Mouse (Mus musculus): ENCODE results near the gene Zfp53. TPM values are rescaled to one million over a fixed set of nuclear protein-coding genes. Genes with fewer than 3 reads are reported as not detected.
A peak's percentile ranks its signal among the peaks of the same experiment; 100 is the strongest.

Zfp53 gene
- polyA plus RNA-seq, 1 experiment from 2014 or later: 10.9 TPM

DNA sequence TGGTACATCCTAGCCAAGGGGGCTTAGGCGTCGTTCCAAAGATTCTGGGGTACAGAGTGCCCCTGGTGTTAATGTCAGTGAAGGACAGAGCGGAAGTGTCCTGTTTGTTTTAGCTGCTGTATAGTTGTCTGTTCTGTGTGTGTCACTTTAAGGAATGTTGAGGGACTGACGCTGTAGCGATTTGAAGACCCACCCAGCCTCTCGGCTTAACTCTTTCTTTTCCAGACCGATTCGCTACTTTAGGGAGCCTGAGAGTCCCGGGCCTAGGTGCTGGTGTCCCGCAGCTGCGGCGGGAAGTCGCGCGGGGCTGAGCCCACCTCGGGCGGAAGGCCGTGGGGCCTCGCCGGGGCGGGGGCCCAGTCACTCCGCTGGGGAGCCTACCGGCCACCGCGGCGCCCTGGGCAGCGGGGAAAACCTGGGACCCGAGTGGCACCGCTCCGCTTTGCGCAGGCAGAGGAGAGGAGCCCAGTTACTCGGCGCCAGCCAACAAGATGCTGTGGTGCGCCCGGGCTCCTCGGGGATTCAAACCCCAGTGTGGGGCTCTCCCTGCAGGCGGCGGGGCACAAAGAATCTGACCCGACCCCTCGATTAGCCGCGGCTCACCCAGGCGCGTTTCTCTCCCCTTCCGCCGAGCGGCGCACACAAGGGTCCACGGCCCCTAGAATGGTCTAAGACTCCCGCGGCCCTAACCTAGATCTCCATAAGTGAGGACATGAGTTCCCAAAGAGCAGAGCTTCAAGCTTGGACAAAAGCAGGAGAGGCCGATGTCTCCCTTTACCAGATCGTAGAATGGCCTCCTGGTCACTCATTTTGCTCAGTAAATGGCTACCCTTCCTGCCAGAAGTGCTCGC, 43.5 kb downstream of the Zfp53 start:
- peak overlapping the region; percentile 82 for H3K4me3 ChIP-seq
- WGBS: under 1% methylated on average over 53 of the region's 54 CpGs
- H3K27ac ChIP-seq (replicated peaks): peak overlapping the region; percentile 90
- H3K36me3 ChIP-seq: no peaks in the 10 kb centered on the region
- H3K9ac ChIP-seq (replicated peaks): peak overlapping the region; percentile 92
- H3K27me3 ChIP-seq: no peaks in the 10 kb centered on the region
- peak overlapping the region; percentile 77 for H3K4me2 ChIP-seq (replicated peaks)
- peak; percentile 85 for ATAC-seq (replicated peaks)
- no peaks in the 10 kb centered on the region for H3K9me3 ChIP-seq
- peaks cover 23% of the 10 kb centered on the region for H3K4me1 ChIP-seq

DNA sequence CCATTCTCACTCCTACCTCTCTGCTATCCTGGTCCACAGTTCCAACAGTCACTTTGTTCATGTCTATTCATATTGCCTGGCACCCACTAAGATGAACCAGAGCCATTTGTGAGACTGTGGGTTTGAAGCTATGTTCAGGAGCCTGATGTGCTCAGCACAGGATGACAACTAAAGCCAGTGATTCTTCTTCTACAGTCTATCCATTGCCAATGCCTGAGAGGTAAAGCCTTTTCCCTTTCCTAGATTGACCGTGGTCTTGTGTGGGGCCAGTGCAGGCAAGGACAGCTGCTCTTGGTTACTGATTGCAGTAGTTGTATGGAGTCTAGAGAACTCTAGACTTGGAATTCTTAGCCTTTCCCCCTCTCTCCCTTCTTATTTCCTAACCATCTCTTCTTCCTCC, 45.2 kb downstream of the Zfp53 start:
- H3K27me3 ChIP-seq: no peaks in the 10 kb centered on the region
- no peaks in the 10 kb centered on the region for H3K36me3 ChIP-seq
- H3K27ac ChIP-seq (replicated peaks): no peak overlapping the region
- H3K4me1 ChIP-seq: peaks cover 23% of the 10 kb centered on the region
- no peak overlapping the region for H3K4me2 ChIP-seq (replicated peaks)
- no peak overlapping the region for H3K9ac ChIP-seq (replicated peaks)
- H3K9me3 ChIP-seq: no peaks in the 10 kb centered on the region
- ATAC-seq (replicated peaks): no peak
- no peak overlapping the region for H3K4me3 ChIP-seq
- 84% methylated on average over 1 of the region's 1 CpGs for WGBS

- H3K27ac ChIP-seq (replicated peaks): no peak overlapping the region
- no peak overlapping the region for H3K4me2 ChIP-seq (replicated peaks)
These were observed 45.8 kb downstream of the Zfp53 start for GRCm38 (mm10) chr17:21534460-21535095.

DNA sequence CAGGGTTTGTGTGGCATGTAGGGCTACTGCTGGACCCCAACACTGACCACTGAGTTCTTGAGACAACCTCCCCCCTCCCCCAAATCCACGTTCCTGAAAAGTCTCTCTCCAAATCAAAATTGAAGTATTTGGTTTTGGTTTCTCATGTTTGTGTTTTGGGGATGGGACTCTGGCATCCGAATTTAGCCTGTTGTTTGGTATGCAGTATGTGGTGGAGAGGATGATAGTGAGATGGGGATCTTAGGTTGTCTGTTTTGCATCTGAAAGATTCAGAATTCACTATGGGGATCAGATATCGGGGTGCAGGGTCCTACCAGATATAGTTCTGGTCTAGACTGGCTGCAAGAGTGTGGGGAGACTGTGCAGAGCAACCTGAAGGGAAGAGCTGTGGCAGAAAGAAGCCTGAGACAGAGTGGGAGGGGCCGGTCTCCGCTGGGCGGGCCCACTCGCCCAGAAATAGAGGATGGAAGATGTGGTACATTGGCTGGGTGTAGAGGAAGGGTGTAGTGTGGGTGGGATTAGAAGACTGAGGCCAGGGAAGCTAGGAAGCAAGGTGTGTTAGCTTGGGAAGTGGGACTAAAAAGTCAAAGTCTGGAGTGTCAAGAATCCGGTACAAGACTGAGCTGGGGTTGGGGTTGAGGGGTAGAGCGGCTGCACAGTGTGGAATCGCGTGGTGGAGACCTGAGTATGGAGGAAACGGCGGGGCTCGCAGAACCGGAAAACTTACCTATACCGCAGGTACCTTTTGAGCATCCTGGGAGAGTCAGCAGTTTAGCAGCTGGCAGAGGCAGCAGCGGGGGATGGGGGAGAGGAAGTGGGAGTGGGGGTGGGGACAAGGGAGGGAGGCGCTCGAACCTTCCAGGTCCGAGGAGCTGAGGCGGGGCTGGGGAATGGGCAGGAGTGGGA, 46.6 kb downstream of the Zfp53 start, which contains the start of gene Zfp52:
Gene Zfp52 (plus strand): TSS at position 444 of the 906 bp plus-strand sequence.
- Histone ChIP-seq H3K27me3 (no peaks in the 10 kb centered on the region), H3K9ac (replicated peaks) (peak within 1 kb of the TSS; percentile 54), H3K4me1 (peaks cover 23% of the 10 kb centered on the region), H3K4me2 (replicated peaks) (peak within 1 kb of the TSS; percentile 76), H3K9me3 (no peaks in the 10 kb centered on the region), H3K27ac (replicated peaks) (no peak within 1 kb of the TSS), H3K36me3 (no peaks in the 10 kb centered on the region), H3K4me3 (peak within 1 kb of the TSS; percentile 46)
- WGBS: 3% methylated on average over 21 of the region's 21 CpGs
- ATAC-seq (replicated peaks): peak; percentile 60

More at GRCm38 (mm10) chr17:21534460-21535095, 45.8 kb downstream of the Zfp53 start:
- no peak overlapping the region for H3K9ac ChIP-seq (replicated peaks)
- H3K4me3 ChIP-seq: no peak overlapping the region
- H3K4me1 ChIP-seq: peaks cover 23% of the 10 kb centered on the region
- WGBS: 23% methylated on average over 4 of the region's 4 CpGs
- no peaks in the 10 kb centered on the region for H3K27me3 ChIP-seq
- no peaks in the 10 kb centered on the region for H3K36me3 ChIP-seq
- peak; percentile 20 for ATAC-seq (replicated peaks)
- no peaks in the 10 kb centered on the region for H3K9me3 ChIP-seq

- Histone ChIP-seq H3K27ac (replicated peaks) (no peak overlapping the region), H3K36me3 (no peaks in the 10 kb centered on the region), H3K4me3 (peak overlapping the region; percentile 46), H3K27me3 (no peaks in the 10 kb centered on the region), H3K4me2 (replicated peaks) (peak overlapping the region; percentile 76), H3K4me1 (peaks cover 23% of the 10 kb centered on the region), H3K9ac (replicated peaks) (peak overlapping the region; percentile 54; the same call in 1 of the 2 replicates), H3K9me3 (no peaks in the 10 kb centered on the region)
- ATAC-seq (replicated peaks): no peak
- 44% methylated on average over 7 of the region's 7 CpGs for WGBS
These were observed 47.3 kb downstream of the Zfp53 start for GRCm38 (mm10) chr17:21536096-21536495.

- Histone ChIP-seq H3K4me2 (replicated peaks) (no peak overlapping the region), H3K27ac (replicated peaks) (no peak overlapping the region), H3K4me1 (peaks cover 20% of the 10 kb centered on the region), H3K27me3 (no peaks in the 10 kb centered on the region), H3K4me3 (no peak overlapping the region), H3K9me3 (no peaks in the 10 kb centered on the region), H3K36me3 (no peaks in the 10 kb centered on the region), H3K9ac (replicated peaks) (no peak overlapping the region)
- no peak for ATAC-seq (replicated peaks)
- WGBS: 81% methylated on average over 2 of the region's 2 CpGs
These were observed 47.9 kb downstream of the Zfp53 start for GRCm38 (mm10) chr17:21536676-21537075.

GRCm38 (mm10) chr17:21557831-21558230, 69.0 kb downstream of the Zfp53 start:
- Histone ChIP-seq H3K27ac (replicated peaks) (no peak overlapping the region), H3K27me3 (no peaks in the 10 kb centered on the region), H3K9me3 (no peaks in the 10 kb centered on the region), H3K4me2 (replicated peaks) (no peak overlapping the region), H3K4me3 (no peak overlapping the region), H3K4me1 (no peaks in the 10 kb centered on the region), H3K36me3 (peaks cover 6% of the 10 kb centered on the region; the same call in 1 of the 2 replicates), H3K9ac (replicated peaks) (no peak overlapping the region)
- ATAC-seq (replicated peaks): no peak
- WGBS: 96% methylated on average over 2 of the region's 2 CpGs

Other genes with a start within 250 kb of the Zfp53 start
- not detected in 2 replicates for gene Vmn1r235, start 232.6 kb upstream of the Zfp53 start, polyA plus RNA-seq (2015; fragmentation: Nextera tagmentation; extraction: Ambion mirVana)
- not detected in 2 replicates for gene Vmn1r236, start 206.1 kb upstream of the Zfp53 start, polyA plus RNA-seq (2015; fragmentation: Nextera tagmentation; extraction: Ambion mirVana)
- gene Vmn1r237, start 177.1 kb upstream of the Zfp53 start, polyA plus RNA-seq (2015; fragmentation: Nextera tagmentation; extraction: Ambion mirVana): not detected in 2 replicates
- 4.2 and 5.1 TPM in 2 replicates for gene Zfp677, start 105.2 kb upstream of the Zfp53 start, polyA plus RNA-seq (2015; fragmentation: Nextera tagmentation; extraction: Ambion mirVana)
- 4.3 and 5.2 TPM in 2 replicates for gene Zfp54, start 65.8 kb upstream of the Zfp53 start, polyA plus RNA-seq (2015; fragmentation: Nextera tagmentation; extraction: Ambion mirVana)
- gene Zfp51, start 38.6 kb upstream of the Zfp53 start, polyA plus RNA-seq (2015; fragmentation: Nextera tagmentation; extraction: Ambion mirVana): 12.5 and 13.0 TPM in 2 replicates
- 2.0 and 2.4 TPM in 2 replicates for gene Zfp52, start 46.5 kb downstream of the Zfp53 start, polyA plus RNA-seq (2015; fragmentation: Nextera tagmentation; extraction: Ambion mirVana)
- gene Zfp948, start 78.0 kb downstream of the Zfp53 start, polyA plus RNA-seq (2015; fragmentation: Nextera tagmentation; extraction: Ambion mirVana): 18.6 and 19.5 TPM in 2 replicates
- 10.3 and 11.9 TPM in 2 replicates for gene Zfp983, start 161.6 kb downstream of the Zfp53 start, polyA plus RNA-seq (2015; fragmentation: Nextera tagmentation; extraction: Ambion mirVana)
- 14.7 and 14.8 TPM in 2 replicates for gene Gm10226, start 202.9 kb downstream of the Zfp53 start, polyA plus RNA-seq (2015; fragmentation: Nextera tagmentation; extraction: Ambion mirVana)
- 17.9 and 18.2 TPM in 2 replicates for gene Zfp760, start 218.7 kb downstream of the Zfp53 start, polyA plus RNA-seq (2015; fragmentation: Nextera tagmentation; extraction: Ambion mirVana)
- 11.1 and 13.7 TPM in 2 replicates for gene Zfp229, start 241.8 kb downstream of the Zfp53 start, polyA plus RNA-seq (2015; fragmentation: Nextera tagmentation; extraction: Ambion mirVana)

Data from forebrain, embryonic 15.5 days (tissue).